Comparison of ENCODE assay signal across 9 mouse cellular contexts in genomic region chr9:41585012-41585411, GRCm38 (mm10).
DNase-seq lines count a peak whose midpoint lies in the region; ATAC-seq and TF ChIP-seq lines count a peak whose summit lies in the region.
"Had no signal": no experiment of that assay in that cellular context is flagged by ENCODE, and none has a peak within 500 bp of the region (broad histone marks: within the 10 kb centered on the region; RNA-seq: fewer than 3 reads in every experiment).

No protein-coding gene starts in this region.

- H3K4me1 ChIP-seq in kidney, embryonic 15.5 days, result peaks cover 21% of the 10 kb centered on the region
- H3K4me1 ChIP-seq in embryonic facial prominence, embryonic 12.5 days, result peaks cover 32% of the 10 kb centered on the region
- H3K4me1 ChIP-seq in hindbrain, embryonic 14.5 days (replicated peaks; ENCODE audit: control insufficient read depth, insufficient read depth, low read length), result peaks cover 32% of the 10 kb centered on the region
- peaks cover 14% of the 10 kb centered on the region for H3K4me1 ChIP-seq in midbrain, postnatal 0 days (ENCODE audit: insufficient read depth, low read length)

- DNase-seq in kidney, postnatal 10 days, result no peak
- DNase-seq in hindbrain, embryonic 14.5 days (ENCODE audit: low spot score), result peak; percentile 65
- peak; percentile 51 for DNase-seq in midbrain, postnatal 0 days (ENCODE audit: low spot score)
- DNase-seq in ovary, postnatal 36 days (ENCODE audit: low spot score), result no peak
- no peak for DNase-seq in thymus, adult 18-20 months
- DNase-seq: adrenal gland, postnatal 10 days had no signal

- peak overlapping the region; percentile 37 for H3K4me2 ChIP-seq in kidney, embryonic 15.5 days
- H3K4me2 ChIP-seq in embryonic facial prominence, embryonic 12.5 days (replicated peaks), result peak overlapping the region; percentile 66
- peak overlapping the region; percentile 98 for H3K4me2 ChIP-seq in hindbrain, embryonic 14.5 days (replicated peaks)
- H3K4me2 ChIP-seq in midbrain, postnatal 0 days (ENCODE audit: low read depth, low read length, poor library complexity, severe bottlenecking), result peak overlapping the region; percentile 66

- peaks cover 31% of the 10 kb centered on the region; the same call in 1 of the 2 replicates for H3K36me3 ChIP-seq in kidney, embryonic 15.5 days
- peaks cover 34% of the 10 kb centered on the region for H3K36me3 ChIP-seq in embryonic facial prominence, embryonic 12.5 days
- peaks cover 45% of the 10 kb centered on the region for H3K36me3 ChIP-seq in hindbrain, embryonic 14.5 days (replicated peaks; ENCODE audit: control insufficient read depth, insufficient read depth)
- peaks cover 10% of the 10 kb centered on the region; the same call in 1 of the 2 replicates for H3K36me3 ChIP-seq in midbrain, postnatal 0 days (ENCODE audit: insufficient read depth, low read length)

- no peak overlapping the region for H3K27ac ChIP-seq in kidney, embryonic 15.5 days
- H3K27ac ChIP-seq in embryonic facial prominence, embryonic 12.5 days, result peak overlapping the region; percentile 100
- peak overlapping the region; percentile 99 for H3K27ac ChIP-seq in hindbrain, embryonic 14.5 days
- H3K27ac ChIP-seq in midbrain, postnatal 0 days (ENCODE audit: low read depth, low read length), result peak overlapping the region; percentile 98

- H3K4me3 ChIP-seq in kidney, embryonic 15.5 days (replicated peaks), result peak overlapping the region; percentile 26
- peak overlapping the region; percentile 47 for H3K4me3 ChIP-seq in embryonic facial prominence, embryonic 12.5 days
- H3K4me3 ChIP-seq in hindbrain, embryonic 14.5 days (replicated peaks; ENCODE audit: low read length), result peak overlapping the region; percentile 76
- H3K4me3 ChIP-seq in midbrain, postnatal 0 days (ENCODE audit: low read depth, low read length), result peak overlapping the region; percentile 66

- 0 out of 2 replicates have a peak overlapping the region, but pooled peaks have one; percentile 7 for H3K9ac ChIP-seq in kidney, embryonic 15.5 days
- peak overlapping the region; percentile 95 for H3K9ac ChIP-seq in embryonic facial prominence, embryonic 12.5 days
- H3K9ac ChIP-seq in hindbrain, embryonic 14.5 days, result peak overlapping the region; percentile 100
- peak overlapping the region; percentile 91 for H3K9ac ChIP-seq in midbrain, postnatal 0 days (replicated peaks; ENCODE audit: low read length, poor library complexity, severe bottlenecking)

- no peak for ATAC-seq in kidney, embryonic 15.5 days (replicated peaks; ENCODE audit: low FRiP score)
- ATAC-seq in embryonic facial prominence, embryonic 12.5 days (ENCODE audit: insufficient number of reproducible peaks, insufficient read depth, low FRiP score, low TSS enrichment), result no peak
- no peak for ATAC-seq in hindbrain, embryonic 14.5 days (ENCODE audit: low FRiP score)
- ATAC-seq in midbrain, postnatal 0 days (ENCODE audit: low FRiP score), result no peak
- no peak for ATAC-seq in activated CD4-positive, CD25-positive, alpha-beta regulatory T cell, adult 4 months

- no peaks in the 10 kb centered on the region for H3K27me3 ChIP-seq in kidney, embryonic 15.5 days
- H3K27me3 ChIP-seq in embryonic facial prominence, embryonic 12.5 days, result no peaks in the 10 kb centered on the region
- no peaks in the 10 kb centered on the region for H3K27me3 ChIP-seq in hindbrain, embryonic 14.5 days (ENCODE audit: control insufficient read depth, insufficient read depth, low read length)
- H3K27me3 ChIP-seq in midbrain, postnatal 0 days (ENCODE audit: insufficient read depth, low read length), result no peaks in the 10 kb centered on the region

- TF ChIP-seq CTCF in midbrain, postnatal 0 days (IDR thresholded peaks at IDR 0.05), result no peak

- WGBS in kidney, embryonic 15.5 days, result 47% methylated on average over 7 of the region's 7 CpGs
- WGBS in embryonic facial prominence, embryonic 12.5 days, result 24% methylated on average over 7 of the region's 7 CpGs
- 9% methylated on average over 7 of the region's 7 CpGs for WGBS in hindbrain, embryonic 14.5 days
- WGBS in midbrain, postnatal 0 days, result 5% methylated on average over 7 of the region's 7 CpGs

- no peaks in the 10 kb centered on the region for H3K9me3 ChIP-seq in kidney, embryonic 15.5 days (replicated peaks)
- no peaks in the 10 kb centered on the region for H3K9me3 ChIP-seq in embryonic facial prominence, embryonic 12.5 days
- no peaks in the 10 kb centered on the region for H3K9me3 ChIP-seq in hindbrain, embryonic 14.5 days (ENCODE audit: control insufficient read depth, low read length)
- H3K9me3 ChIP-seq in midbrain, postnatal 0 days (ENCODE audit: low read length), result no peaks in the 10 kb centered on the region

Comparison
In these comparisons a context has a peak if more than half of its experiments do, and no peak if none do; other contexts are left out.
1. H3K4me2 ChIP-seq: peak in every context shown above with its lines; median percentile 98 in hindbrain, embryonic 14.5 days; 66 in embryonic facial prominence, embryonic 12.5 days; 66 in midbrain, postnatal 0 days; 37 in kidney, embryonic 15.5 days.
2. H3K4me3 ChIP-seq: peak in every context shown above with its lines; median percentile 76 in hindbrain, embryonic 14.5 days; 66 in midbrain, postnatal 0 days; 47 in embryonic facial prominence, embryonic 12.5 days; 26 in kidney, embryonic 15.5 days.
3. H3K9ac ChIP-seq: peak in every context shown above with its lines; median percentile 100 in hindbrain, embryonic 14.5 days; 95 in embryonic facial prominence, embryonic 12.5 days; 91 in midbrain, postnatal 0 days; 7 in kidney, embryonic 15.5 days.
4. DNase-seq: peak in hindbrain, embryonic 14.5 days (single experiment) and midbrain, postnatal 0 days (single experiment); none in kidney, postnatal 10 days (single experiment), ovary, postnatal 36 days (single experiment) and thymus, adult 18-20 months (0 of 2).